Mouse (Mus musculus): ENCODE measurements around the gene Atad2b. TPM values are rescaled to one million over a fixed set of nuclear protein-coding genes. Genes with fewer than 3 reads are reported as not detected.
"Not testable (repeated sequence)": the region's sequence is repeated elsewhere in the genome, so short reads cannot be mapped to it uniquely, and the experiment has no call there.

Gene Atad2b
- polyA plus RNA-seq, 1 experiment from 2014 or later: 9.0 TPM

DNA sequence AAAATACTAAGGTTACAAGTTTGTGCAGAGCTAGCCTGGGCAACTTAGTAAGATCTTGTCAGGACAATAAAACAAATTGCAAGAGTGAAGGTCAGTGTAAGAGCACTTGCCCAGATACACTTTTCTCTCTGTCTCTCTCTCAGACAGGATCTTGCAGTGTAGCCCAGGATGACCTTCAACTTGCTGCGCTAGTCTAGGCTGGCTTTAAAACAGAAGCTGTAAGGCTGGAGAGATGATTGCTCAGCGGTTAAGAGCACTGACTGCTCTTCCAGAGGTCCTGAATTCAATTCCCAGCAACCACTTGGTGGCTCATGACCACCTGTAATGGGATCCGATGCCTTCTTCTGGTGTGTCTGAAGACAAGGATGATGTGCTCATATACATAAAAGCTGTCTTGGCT lies 2.2 kb upstream of the Atad2b start:
- H3K36me3 ChIP-seq: no peaks in the 10 kb centered on the region
- WGBS: 87% methylated on average over 3 of the region's 3 CpGs
- no peaks in the 10 kb centered on the region for H3K27me3 ChIP-seq
- no peak overlapping the region for H3K27ac ChIP-seq (replicated peaks)
- H3K9me3 ChIP-seq: no peaks in the 10 kb centered on the region
- no peak overlapping the region for H3K4me2 ChIP-seq
- H3K9ac ChIP-seq: no peak overlapping the region
- H3K4me3 ChIP-seq: no peak overlapping the region
- ATAC-seq (ENCODE audit: low FRiP score, low read depth): no peak
- peaks cover 15% of the 10 kb centered on the region for H3K4me1 ChIP-seq (replicated peaks)

DNA sequence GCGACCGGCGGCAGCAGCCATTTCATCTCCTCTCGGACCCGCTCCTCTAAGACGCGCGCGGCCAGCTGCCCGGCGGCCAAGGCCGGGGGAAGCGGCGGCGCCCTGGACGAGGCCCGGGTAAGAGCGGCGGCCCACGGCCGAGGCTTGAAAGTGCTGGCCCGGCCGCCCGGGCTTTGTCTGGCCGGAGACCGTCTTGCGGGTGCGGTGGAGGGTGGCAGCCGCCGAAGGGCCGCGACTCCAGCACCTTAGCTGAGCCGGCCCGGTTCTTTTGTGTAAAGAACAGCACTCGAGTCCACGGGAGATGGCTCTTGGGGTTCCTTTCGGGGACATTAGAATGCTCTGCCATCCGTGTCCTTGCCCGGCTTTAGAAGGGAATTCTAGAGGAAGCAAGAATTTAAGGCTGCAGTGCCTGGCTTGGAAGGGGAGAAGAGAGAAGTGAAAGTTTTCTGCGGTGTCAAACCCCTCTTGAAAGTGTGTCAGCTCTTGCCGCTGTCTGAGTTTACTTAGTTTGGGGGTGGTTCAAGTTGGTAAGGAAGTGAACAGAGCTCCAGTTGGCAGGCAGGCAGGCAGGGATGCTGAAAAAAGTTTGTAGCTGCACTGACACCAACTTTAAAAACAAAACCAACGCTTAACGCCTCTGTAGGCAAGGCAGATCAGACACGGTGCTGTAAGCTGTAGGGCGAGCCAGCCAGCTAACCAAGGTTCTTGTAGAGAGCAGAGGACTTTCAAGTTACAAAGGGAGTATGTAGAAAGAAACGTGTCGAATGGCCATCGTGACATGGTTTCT lies 845 bp downstream of the Atad2b start:
- Histone ChIP-seq H3K4me1 (replicated peaks) (peaks cover 16% of the 10 kb centered on the region), H3K4me2 (peak overlapping the region; percentile 71), H3K27me3 (no peaks in the 10 kb centered on the region), H3K27ac (replicated peaks) (peak overlapping the region; percentile 99), H3K36me3 (no peaks in the 10 kb centered on the region), H3K9ac (peak overlapping the region; percentile 97), H3K4me3 (peak overlapping the region; percentile 93), H3K9me3 (no peaks in the 10 kb centered on the region)
- WGBS: under 1% methylated on average over 48 of the region's 48 CpGs
- peak; percentile 43 for ATAC-seq (ENCODE audit: low FRiP score, low read depth)

DNA sequence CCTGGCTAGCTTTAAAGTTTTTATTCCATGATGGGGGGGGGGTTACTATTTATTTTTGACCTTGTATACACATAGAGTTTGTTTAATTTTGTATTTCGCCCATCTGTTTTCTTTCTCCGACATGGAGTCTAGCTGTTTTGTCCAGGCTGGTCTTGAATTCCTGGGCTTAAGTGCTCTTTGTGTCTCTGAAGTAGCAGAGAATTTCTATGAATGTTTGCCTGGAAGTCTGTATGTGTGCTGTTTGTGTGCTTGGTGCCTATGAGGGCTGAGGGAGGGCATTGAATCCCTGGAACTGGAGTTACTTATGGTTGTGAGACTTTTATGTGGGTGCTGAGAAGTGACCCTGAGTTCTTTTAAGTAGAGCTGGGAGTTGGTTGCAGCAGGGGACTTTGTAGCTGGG lies 11.0 kb downstream of the Atad2b start:
- Histone ChIP-seq H3K9ac (no peak overlapping the region), H3K27me3 (no peaks in the 10 kb centered on the region), H3K9me3 (no peaks in the 10 kb centered on the region), H3K27ac (replicated peaks) (no peak overlapping the region), H3K4me1 (replicated peaks) (no peaks in the 10 kb centered on the region), H3K4me2 (no peak overlapping the region), H3K4me3 (no peak overlapping the region), H3K36me3 (no peaks in the 10 kb centered on the region)
- ATAC-seq (ENCODE audit: low FRiP score, low read depth): no peak
- 93% methylated on average over 2 of the region's 2 CpGs for WGBS

DNA sequence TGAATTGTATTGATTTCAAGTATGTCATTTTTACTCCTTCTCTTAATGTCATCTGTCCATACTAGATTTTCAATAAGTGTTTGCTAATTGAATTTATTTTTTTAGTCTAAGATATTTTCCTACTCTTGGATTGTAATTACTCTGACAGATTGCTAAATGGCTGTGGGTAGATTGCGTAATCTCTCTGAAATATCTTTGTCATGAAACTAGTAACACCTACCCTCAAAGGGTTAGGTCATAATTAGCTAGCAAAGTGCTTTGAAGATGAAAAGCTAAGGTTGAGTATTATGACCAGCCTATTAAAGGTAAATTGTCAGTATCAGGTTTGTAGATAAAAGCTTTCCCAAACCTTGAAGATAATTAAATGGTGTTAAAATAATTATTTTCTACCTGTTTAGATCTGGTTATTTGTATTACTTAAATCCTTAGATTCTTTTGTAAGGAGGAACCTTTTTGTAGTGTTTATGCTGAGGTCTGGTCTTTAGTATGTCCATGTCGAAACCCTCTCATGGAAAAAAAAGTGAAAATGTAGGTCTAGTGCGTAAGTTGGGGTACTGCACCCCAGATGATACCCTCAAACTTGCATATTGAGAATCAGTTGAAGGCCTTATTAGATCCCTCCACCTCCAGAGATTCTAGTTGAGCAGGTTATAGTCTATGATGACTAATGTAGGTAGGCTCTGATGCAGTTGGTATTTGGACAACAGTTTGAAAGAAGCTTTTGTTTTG lies 13.8 kb downstream of the Atad2b start:
- H3K36me3 ChIP-seq: no peaks in the 10 kb centered on the region
- 89% methylated on average over 3 of the region's 3 CpGs for WGBS
- H3K27me3 ChIP-seq: no peaks in the 10 kb centered on the region
- no peak overlapping the region for H3K4me3 ChIP-seq
- no peak overlapping the region for H3K4me2 ChIP-seq
- no peak overlapping the region for H3K9ac ChIP-seq
- no peaks in the 10 kb centered on the region for H3K9me3 ChIP-seq
- ATAC-seq (ENCODE audit: low FRiP score, low read depth): no peak
- H3K4me1 ChIP-seq (replicated peaks): no peaks in the 10 kb centered on the region
- H3K27ac ChIP-seq (replicated peaks): no peak overlapping the region

GRCm38 (mm10) chr12:4952272-4952671 lies 35.1 kb downstream of the Atad2b start:
- no peak overlapping the region for H3K9ac ChIP-seq
- no peak overlapping the region for H3K4me2 ChIP-seq
- H3K27me3 ChIP-seq: no peaks in the 10 kb centered on the region
- H3K4me3 ChIP-seq: no peak overlapping the region
- ATAC-seq (ENCODE audit: low FRiP score, low read depth): no peak
- H3K27ac ChIP-seq (replicated peaks): no peak overlapping the region
- no peaks in the 10 kb centered on the region for H3K9me3 ChIP-seq
- WGBS: 90% methylated on average over 1 of the region's 1 CpGs
- no peaks in the 10 kb centered on the region for H3K4me1 ChIP-seq (replicated peaks)
- peaks cover 51% of the 10 kb centered on the region for H3K36me3 ChIP-seq

DNA sequence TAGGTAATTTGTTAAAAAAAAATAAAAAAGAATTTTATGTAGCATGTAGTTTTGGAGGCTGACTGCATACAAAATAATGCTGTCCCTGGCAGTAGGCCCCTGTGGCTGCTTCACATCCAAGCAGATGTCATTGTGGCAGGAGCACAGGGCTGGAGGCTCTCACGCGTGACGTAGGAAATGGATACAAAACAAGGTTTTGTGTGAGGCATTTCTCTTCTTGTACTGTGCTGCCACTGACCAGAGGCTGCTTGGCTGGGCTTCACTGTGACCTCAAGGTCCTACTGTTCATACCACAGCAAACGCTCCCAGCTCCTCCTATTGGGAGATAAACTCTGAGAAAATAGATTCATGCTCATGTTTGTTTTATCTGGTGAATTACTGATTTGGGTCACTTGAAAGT lies 36.0 kb downstream of the Atad2b start:
- Histone ChIP-seq H3K4me1 (replicated peaks) (no peaks in the 10 kb centered on the region), H3K9me3 (no peaks in the 10 kb centered on the region), H3K9ac (no peak overlapping the region), H3K4me3 (no peak overlapping the region), H3K36me3 (peaks cover 49% of the 10 kb centered on the region), H3K4me2 (no peak overlapping the region), H3K27me3 (no peaks in the 10 kb centered on the region), H3K27ac (replicated peaks) (no peak overlapping the region)
- ATAC-seq (ENCODE audit: low FRiP score, low read depth): no peak
- WGBS: 84% methylated on average over 4 of the region's 4 CpGs

- Histone ChIP-seq H3K4me3 (no peak overlapping the region), H3K27ac (replicated peaks) (no peak overlapping the region), H3K9me3 (no peaks in the 10 kb centered on the region), H3K36me3 (peaks cover 44% of the 10 kb centered on the region), H3K4me2 (no peak overlapping the region), H3K9ac (no peak overlapping the region), H3K27me3 (no peaks in the 10 kb centered on the region), H3K4me1 (replicated peaks) (no peaks in the 10 kb centered on the region)
- WGBS: 42% methylated on average over 1 of the region's 1 CpGs
- ATAC-seq (ENCODE audit: low FRiP score, low read depth): no peak
These were observed 55.8 kb downstream of the Atad2b start for GRCm38 (mm10) chr12:4972939-4973338.

DNA sequence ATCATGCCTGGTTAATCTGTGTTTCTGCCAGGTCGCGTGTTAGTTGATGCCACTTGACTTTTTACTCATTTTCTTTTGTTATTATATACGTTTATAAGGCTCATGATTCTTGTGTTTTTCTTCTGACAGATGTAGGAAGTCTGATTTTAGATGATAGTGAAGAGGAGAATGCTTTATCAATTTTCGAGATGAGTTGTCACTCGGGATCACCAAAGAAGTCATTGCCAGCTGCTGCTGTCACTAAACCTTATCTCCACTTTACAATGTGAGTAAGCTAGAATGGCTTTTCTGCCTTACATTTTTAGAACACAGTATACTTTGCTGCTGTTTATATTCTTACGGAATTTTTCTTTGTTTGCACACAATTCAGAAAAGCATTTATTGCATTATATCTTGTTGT lies 61.2 kb downstream of the Atad2b start:
- Histone ChIP-seq H3K4me3 (no peak overlapping the region), H3K9ac (no peak overlapping the region), H3K4me1 (replicated peaks) (no peaks in the 10 kb centered on the region), H3K27me3 (no peaks in the 10 kb centered on the region), H3K4me2 (no peak overlapping the region), H3K36me3 (peaks cover 40% of the 10 kb centered on the region), H3K27ac (replicated peaks) (no peak overlapping the region), H3K9me3 (no peaks in the 10 kb centered on the region)
- ATAC-seq (ENCODE audit: low FRiP score, low read depth): no peak
- 90% methylated on average over 6 of the region's 6 CpGs for WGBS

GRCm38 (mm10) chr12:4996981-4997380 lies 79.8 kb downstream of the Atad2b start:
- no peak for ATAC-seq (ENCODE audit: low FRiP score, low read depth)
- H3K9me3 ChIP-seq: no peaks in the 10 kb centered on the region

GRCm38 (mm10) chr12:5005338-5005737 lies 88.2 kb downstream of the Atad2b start:
- Histone ChIP-seq H3K27ac (replicated peaks) (no peak overlapping the region), H3K36me3 (0 out of 2 replicates have a peak, but pooled peaks cover 5% of the 10 kb centered on the region), H3K9me3 (no peaks in the 10 kb centered on the region), H3K4me1 (replicated peaks) (no peaks in the 10 kb centered on the region), H3K27me3 (no peaks in the 10 kb centered on the region), H3K9ac (no peak overlapping the region), H3K4me2 (no peak overlapping the region), H3K4me3 (no peak overlapping the region)
- 57% methylated on average over 3 of the region's 3 CpGs for WGBS
- ATAC-seq (ENCODE audit: low FRiP score, low read depth): no peak

More at GRCm38 (mm10) chr12:4996981-4997380, 79.8 kb downstream of the Atad2b start:
- H3K27ac ChIP-seq (replicated peaks): no peak overlapping the region
- no peak overlapping the region for H3K4me2 ChIP-seq
- no peak overlapping the region for H3K4me3 ChIP-seq
- no peak overlapping the region for H3K9ac ChIP-seq
- no peaks in the 10 kb centered on the region for H3K27me3 ChIP-seq
- H3K4me1 ChIP-seq (replicated peaks): no peaks in the 10 kb centered on the region
- no peaks in the 10 kb centered on the region for H3K36me3 ChIP-seq

DNA sequence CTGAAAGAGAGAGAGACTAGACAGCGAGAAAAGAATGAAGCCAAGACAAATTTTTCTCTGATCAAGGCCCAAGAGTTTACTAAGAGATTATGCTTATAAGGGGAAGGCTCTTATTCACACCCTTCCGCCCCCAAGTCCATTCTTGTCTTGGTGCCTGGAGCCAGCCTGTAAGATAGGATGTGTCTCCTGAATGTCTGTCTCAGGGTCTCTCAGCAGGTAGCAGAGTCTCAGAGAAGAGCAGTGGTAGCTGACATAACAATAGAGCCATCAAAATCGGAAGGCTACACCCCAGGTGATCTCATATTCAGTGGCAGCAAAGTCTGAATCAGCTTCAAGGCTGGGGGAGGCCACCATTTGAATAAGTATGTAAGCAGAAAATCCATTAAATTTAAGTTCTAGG lies 88.6 kb downstream of the Atad2b start:
- not testable (repeated sequence) for H3K4me2 ChIP-seq; H3K4me1 ChIP-seq (replicated peaks); ATAC-seq (ENCODE audit: low FRiP score, low read depth); H3K36me3 ChIP-seq; H3K9me3 ChIP-seq; H3K4me3 ChIP-seq; H3K9ac ChIP-seq; H3K27me3 ChIP-seq; H3K27ac ChIP-seq (replicated peaks)
- WGBS: 48% methylated on average over 3 of the region's 3 CpGs

DNA sequence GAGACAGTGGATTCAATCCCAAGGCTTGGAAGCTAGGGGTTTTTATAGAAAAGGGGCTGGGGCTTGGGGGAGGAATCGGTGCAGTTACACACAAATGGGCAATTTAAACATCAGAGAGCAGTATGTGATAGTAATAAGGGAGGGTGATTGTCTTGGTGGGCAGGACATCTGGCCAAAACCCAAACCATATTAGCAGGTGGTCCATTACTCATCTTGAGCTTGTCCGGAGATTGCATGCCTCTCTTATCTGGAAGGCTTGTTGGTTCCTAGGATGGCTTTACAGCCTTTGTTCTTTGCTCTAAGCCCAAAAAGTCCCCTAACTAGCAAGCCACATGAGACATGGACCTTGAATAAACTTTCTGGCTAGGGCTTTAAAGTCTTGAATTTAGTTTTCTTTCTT lies 91.5 kb downstream of the Atad2b start:
- not testable (repeated sequence) for H3K4me2 ChIP-seq; H3K27ac ChIP-seq (replicated peaks); H3K4me3 ChIP-seq; ATAC-seq (ENCODE audit: low FRiP score, low read depth); H3K9me3 ChIP-seq; H3K4me1 ChIP-seq (replicated peaks); H3K27me3 ChIP-seq; H3K9ac ChIP-seq
- H3K36me3 ChIP-seq: peaks cover 12% of the 10 kb centered on the region; the same call in 1 of the 2 replicates
- WGBS: 72% methylated on average over 2 of the region's 2 CpGs

Measured in hindbrain, embryonic 15.5 days (tissue).